Mouse (Mus musculus) liver, adult 2 months (tissue): ENCODE measurements around the gene Fblim1. TPM values are rescaled to one million over a fixed set of nuclear protein-coding genes. Genes with fewer than 3 reads are reported as not detected.

ENCODE experiments used
- DNase-seq: peaks from one replicate; pipeline ENCODE4 v3.0.0-alpha.2; 2011; ENCODE audit warnings: low read depth, low spot score; ENCODE audit errors: extremely low read depth
- H3K27ac ChIP-seq: fragments of 200-500 bp; replicated peaks from 2 replicates; pipeline ENCODE4 v1.5.1; 2012; ENCODE audit warnings: low read depth, mild to moderate bottlenecking, control low read depth, inconsistent platforms, low read length; ENCODE audit not compliant: insufficient read depth
- H3K27me3 ChIP-seq: fragments of 200-500 bp; 2 replicates; pipeline ENCODE4 v1.6.1; 2012; ENCODE audit warnings: mild to moderate bottlenecking, moderate library complexity, low read length, inconsistent platforms; ENCODE audit not compliant: control insufficient read depth, insufficient read depth
- H3K36me3 ChIP-seq: fragments of 200-500 bp; 2 replicates; pipeline ENCODE4 v1.6.1; 2012; ENCODE audit warnings: low read length, inconsistent platforms; ENCODE audit not compliant: control insufficient read depth, insufficient read depth
- H3K4me1 ChIP-seq: fragments of 200-500 bp; 2 replicates; pipeline ENCODE4 v1.6.1; 2011; ENCODE audit warnings: low read length; ENCODE audit not compliant: control insufficient read depth, insufficient read depth
- H3K4me3 ChIP-seq: fragments of 200-500 bp; 2 replicates; pipeline ENCODE4 v1.5.1; 2011; ENCODE audit warnings: low read depth, mild to moderate bottlenecking, control low read depth, low read length, moderate library complexity; ENCODE audit not compliant: insufficient read depth
- H3K79me2 ChIP-seq: fragments of 200-500 bp; 2 replicates; pipeline ENCODE4 v1.6.1; 2012; ENCODE audit warnings: inconsistent platforms, mild to moderate bottlenecking, low read length, moderate library complexity; ENCODE audit not compliant: control insufficient read depth, insufficient read depth
- H3K9ac ChIP-seq: fragments of 200-500 bp; 2 replicates; pipeline ENCODE4 v1.6.1; 2012; ENCODE audit warnings: low read depth, mild to moderate bottlenecking, control low read depth, inconsistent platforms, low read length
- CTCF ChIP-seq: fragments of 200-500 bp; IDR thresholded peaks from 2 replicates; pipeline ENCODE4 v1.5.1; 2011; ENCODE audit warnings: low read depth, low read length, control low read depth
- POLR2A ChIP-seq: fragments of 200-500 bp; IDR thresholded peaks from 2 replicates; pipeline ENCODE4 v1.6.1; 2011; ENCODE audit warnings: low read length, control low read depth; ENCODE audit not compliant: insufficient read depth; ENCODE audit errors: extremely low read depth
- WGBS: fragments of 180-500 bp; shearing (Covaris S2); methylation state at CpG from one replicate; pipeline ENCODE4 v1.1.7; 2018; 5-methylcytosine and 5-hydroxymethylcytosine counted together
- polyA plus RNA-seq: library from polyadenylated mRNA; depleted of rRNA; stranded (reverse); fragments of >200 nt; gene quantifications from 2 replicates; pipeline ENCODE4 v1.2.3, GENCODE M21; 2012
- total RNA-seq: library from RNA; depleted of rRNA; stranded (reverse); fragments of >200 nt; gene quantifications from 2 replicates; pipeline ENCODE4 v1.2.3, GENCODE M21; 2014

The Fblim1 gene
- total and polyA plus RNA-seq, 2 experiments, result 0.37 to 0.86 TPM

- Histone ChIP-seq H3K27ac (no peak overlapping the region), H3K36me3 (no peaks in the 10 kb centered on the region)
- WGBS, result 94% methylated on average over 16 of the region's 16 CpGs
These were observed 20.1 kb upstream of the Fblim1 start for GRCm38 (mm10) chr4:141625774-141626550.

GRCm38 (mm10) chr4:141624983-141625773, 19.3 kb upstream of the Fblim1 start:
- Histone ChIP-seq H3K4me1 (peaks cover 16% of the 10 kb centered on the region), H3K36me3 (no peaks in the 10 kb centered on the region), H3K4me3 (no peak overlapping the region), H3K79me2 (peaks cover 8% of the 10 kb centered on the region; the same call in 1 of the 2 replicates), H3K9ac (no peak overlapping the region), H3K27ac (no peak overlapping the region), H3K27me3 (no peaks in the 10 kb centered on the region)
- 78% methylated on average over 19 of the region's 19 CpGs for WGBS
- DNase-seq, result peak; percentile 61
- no peak for TF ChIP-seq POLR2A
- TF ChIP-seq CTCF, result peak; percentile 84

More at GRCm38 (mm10) chr4:141625774-141626550, 20.1 kb upstream of the Fblim1 start:
- H3K4me3 ChIP-seq, result no peak overlapping the region
- peaks cover 16% of the 10 kb centered on the region for H3K4me1 ChIP-seq
- no peak for DNase-seq
- peaks cover 8% of the 10 kb centered on the region; the same call in 1 of the 2 replicates for H3K79me2 ChIP-seq
- no peak overlapping the region for H3K9ac ChIP-seq
- no peak for TF ChIP-seq POLR2A
- no peak for TF ChIP-seq CTCF
- H3K27me3 ChIP-seq, result no peaks in the 10 kb centered on the region

- H3K4me1 ChIP-seq, result peaks cover 16% of the 10 kb centered on the region
- no peaks in the 10 kb centered on the region for H3K36me3 ChIP-seq
- H3K27ac ChIP-seq, result peak overlapping the region; percentile 32
- WGBS, result 71% methylated on average over 8 of the region's 8 CpGs
- H3K9ac ChIP-seq, result no peak overlapping the region
- no peaks in the 10 kb centered on the region for H3K27me3 ChIP-seq
- no peak for DNase-seq
- no peak for TF ChIP-seq POLR2A
- no peak for TF ChIP-seq CTCF
- no peak overlapping the region for H3K4me3 ChIP-seq
- peaks cover 8% of the 10 kb centered on the region; the same call in 1 of the 2 replicates for H3K79me2 ChIP-seq
These were observed 18.2 kb upstream of the Fblim1 start for GRCm38 (mm10) chr4:141624134-141624533.

GRCm38 (mm10) chr4:141623666-141624065, 17.8 kb upstream of the Fblim1 start, which contains the start of gene Slc25a34:
TSS of gene Slc25a34 (minus strand) at chr4:141623821.
- WGBS, result 6% methylated on average over 1 of the region's 1 CpGs
- Histone ChIP-seq H3K4me1 (peaks cover 16% of the 10 kb centered on the region), H3K27me3 (no peaks in the 10 kb centered on the region), H3K79me2 (peaks cover 8% of the 10 kb centered on the region; the same call in 1 of the 2 replicates), H3K4me3 (peak within 1 kb of the TSS; percentile 77), H3K27ac (peak within 1 kb of the TSS; percentile 91), H3K36me3 (no peaks in the 10 kb centered on the region), H3K9ac (peak within 1 kb of the TSS; percentile 80)
- TF ChIP-seq CTCF, result peak; percentile 33
- TF ChIP-seq POLR2A, result peak; percentile 91; the same call in 1 of the 2 replicates
- peak; percentile 97 for DNase-seq

- peak; percentile 94 for DNase-seq
- Histone ChIP-seq H3K4me3 (peak overlapping the region; percentile 77), H3K4me1 (peaks cover 17% of the 10 kb centered on the region), H3K79me2 (peaks cover 8% of the 10 kb centered on the region; the same call in 1 of the 2 replicates), H3K36me3 (no peaks in the 10 kb centered on the region), H3K27ac (peak overlapping the region; percentile 91), H3K9ac (peak overlapping the region; percentile 80), H3K27me3 (no peaks in the 10 kb centered on the region)
- WGBS, result 48% methylated on average over 11 of the region's 11 CpGs
- TF ChIP-seq POLR2A (peak; percentile 77), CTCF (no peak)
These were observed 17.1 kb upstream of the Fblim1 start for GRCm38 (mm10) chr4:141623037-141623436.
